Mouse (Mus musculus): ENCODE data around the gene Cmya5. TPM values are rescaled to one million over a fixed set of nuclear protein-coding genes. Genes with fewer than 3 reads are reported as not detected.

Gene Cmya5
- polyA plus RNA-seq, 1 experiment: not detected

DNA sequence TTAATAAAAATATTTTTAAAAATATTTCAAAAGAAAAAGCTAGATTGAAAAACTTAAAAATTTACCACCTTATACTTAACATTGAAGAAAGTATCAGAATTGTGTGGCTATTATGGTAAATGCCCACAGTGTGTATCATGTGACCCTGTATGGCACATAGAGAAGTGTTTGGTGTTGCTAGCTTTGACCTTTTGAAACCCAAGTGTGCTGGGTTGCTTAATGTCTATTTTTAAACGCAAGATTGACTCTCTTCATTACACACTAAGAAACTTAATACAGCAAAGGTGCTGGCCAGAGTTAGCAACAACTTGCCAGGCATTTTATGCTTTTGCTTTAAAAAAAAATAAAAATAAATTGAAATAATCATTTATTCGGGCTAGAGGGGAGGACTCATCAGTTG lies 9.0 kb downstream of the Cmya5 start:
- no peak for TF ChIP-seq GATA1 (IDR thresholded peaks at IDR 0.05; ENCODE audit: low read length)

DNA sequence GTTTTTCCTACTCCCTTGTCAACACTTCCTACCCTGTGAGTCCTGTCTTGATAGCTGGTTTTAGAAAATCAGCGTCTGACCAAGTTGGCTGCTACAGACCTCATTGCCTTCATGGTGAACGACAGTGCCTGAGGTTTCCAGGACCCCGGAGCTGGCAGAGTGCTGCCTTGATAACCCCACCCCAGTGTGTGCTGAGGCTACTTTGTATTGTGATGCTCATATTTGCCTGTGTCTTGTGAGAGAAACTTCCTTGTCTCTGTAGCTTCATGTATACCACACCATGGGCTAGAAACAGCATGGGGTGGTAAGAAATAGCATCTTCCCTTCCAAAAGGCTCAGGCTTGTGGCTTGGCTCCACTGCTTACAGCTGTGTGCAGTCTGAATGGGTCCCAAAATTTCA lies 13.8 kb downstream of the Cmya5 start:
- TF ChIP-seq GATA1 (IDR thresholded peaks at IDR 0.05; ENCODE audit: low read length): no peak

DNA sequence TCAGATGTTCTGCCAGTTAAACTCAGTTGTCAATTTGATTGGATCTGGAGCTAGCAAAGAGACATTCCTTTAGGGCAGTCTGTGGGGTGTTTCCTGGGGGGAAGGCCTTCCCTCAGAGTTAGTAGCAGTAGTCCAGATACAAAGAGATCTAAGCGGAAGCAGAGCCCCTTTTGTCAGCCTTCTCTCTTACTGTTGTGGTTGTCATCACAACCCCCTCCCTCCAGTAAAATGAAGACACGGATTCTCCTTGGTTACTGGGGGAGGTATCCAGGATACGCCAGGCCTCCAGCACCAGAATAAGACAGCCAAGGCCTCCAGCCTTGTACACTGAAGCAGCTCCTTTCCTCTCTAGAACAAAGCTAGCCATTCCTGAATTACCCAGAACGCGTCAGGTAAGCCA lies 15.6 kb downstream of the Cmya5 start:
- TF ChIP-seq GATA1 (IDR thresholded peaks at IDR 0.05; ENCODE audit: low read length): no peak

DNA sequence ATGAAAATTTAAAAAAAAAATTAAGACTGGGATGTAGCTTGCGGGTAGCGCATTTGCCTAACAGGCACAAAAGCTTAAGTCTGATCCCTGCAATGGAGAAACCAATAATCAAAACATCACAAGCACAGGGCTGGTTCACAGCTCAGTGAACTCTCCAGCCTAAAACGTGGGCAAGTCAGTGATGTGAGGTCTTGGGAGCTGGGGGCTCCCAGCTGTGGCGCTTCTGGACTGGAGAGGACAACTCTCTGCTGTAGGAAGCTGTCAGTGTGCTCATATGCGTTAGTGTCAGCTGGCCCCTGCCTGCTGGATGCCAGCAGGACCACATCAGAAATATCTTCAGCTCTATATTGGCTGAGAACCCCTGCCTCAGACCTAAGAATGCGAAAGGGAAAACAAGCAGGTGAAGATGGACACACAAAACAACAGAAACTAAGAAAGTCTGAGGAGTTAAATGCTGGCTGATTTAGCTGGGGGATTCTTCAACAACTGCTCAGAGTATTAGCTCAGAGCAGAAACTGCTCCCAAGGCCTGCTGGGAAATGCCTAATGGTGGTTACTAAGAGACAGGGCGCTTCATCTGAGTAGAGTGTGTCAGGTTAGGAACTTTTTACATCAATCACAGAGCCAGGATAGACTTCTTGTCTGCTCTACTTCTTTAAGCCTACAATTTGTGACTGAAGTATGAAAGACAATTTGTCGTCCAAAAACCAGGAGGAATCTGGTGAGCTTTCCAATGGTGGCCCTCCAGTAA lies 16.2 kb downstream of the Cmya5 start:
- TF ChIP-seq GATA1 (IDR thresholded peaks at IDR 0.05; ENCODE audit: low read length): no peak

DNA sequence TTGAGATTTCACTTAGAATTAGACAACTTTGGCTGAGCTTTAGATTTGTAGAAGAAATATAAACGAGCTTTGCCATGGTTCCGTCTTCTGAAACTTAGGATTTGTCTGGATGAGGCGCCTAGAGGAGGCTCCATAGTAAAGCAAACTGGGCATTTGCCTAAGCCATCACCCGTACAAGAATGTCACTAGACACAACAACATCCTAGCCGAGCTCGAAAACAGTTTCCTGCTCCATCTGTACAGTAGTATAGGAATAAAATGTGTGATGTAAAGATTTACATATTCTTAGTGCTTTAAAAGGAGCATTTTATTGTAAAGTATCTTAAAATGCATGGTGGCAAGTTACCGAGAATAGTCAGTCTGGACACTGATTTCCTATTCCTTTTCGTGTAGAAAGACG lies 22.2 kb downstream of the Cmya5 start:
- TF ChIP-seq GATA1 (IDR thresholded peaks at IDR 0.05; ENCODE audit: low read length): no peak

DNA sequence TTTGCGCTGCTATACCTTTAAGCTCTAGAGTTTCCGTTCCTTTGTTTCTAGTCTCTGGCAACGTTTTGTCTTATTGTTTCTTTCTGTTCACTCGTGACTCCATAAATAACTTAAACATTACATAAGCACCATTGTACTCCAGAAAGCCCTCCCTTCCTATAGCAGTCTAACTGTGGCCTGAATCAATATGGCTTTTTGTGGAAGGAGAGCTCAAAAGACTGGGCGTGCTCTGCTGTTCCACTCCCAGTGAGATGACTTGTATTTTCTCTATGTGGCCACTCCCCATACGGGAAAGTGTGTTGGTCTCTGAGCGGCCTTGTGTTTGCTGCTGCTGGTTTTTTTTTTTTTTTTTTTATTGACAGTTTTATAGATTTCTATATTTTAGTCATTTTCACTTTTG lies 27.3 kb downstream of the Cmya5 start:
- no peak for TF ChIP-seq GATA1 (IDR thresholded peaks at IDR 0.05; ENCODE audit: low read length)

DNA sequence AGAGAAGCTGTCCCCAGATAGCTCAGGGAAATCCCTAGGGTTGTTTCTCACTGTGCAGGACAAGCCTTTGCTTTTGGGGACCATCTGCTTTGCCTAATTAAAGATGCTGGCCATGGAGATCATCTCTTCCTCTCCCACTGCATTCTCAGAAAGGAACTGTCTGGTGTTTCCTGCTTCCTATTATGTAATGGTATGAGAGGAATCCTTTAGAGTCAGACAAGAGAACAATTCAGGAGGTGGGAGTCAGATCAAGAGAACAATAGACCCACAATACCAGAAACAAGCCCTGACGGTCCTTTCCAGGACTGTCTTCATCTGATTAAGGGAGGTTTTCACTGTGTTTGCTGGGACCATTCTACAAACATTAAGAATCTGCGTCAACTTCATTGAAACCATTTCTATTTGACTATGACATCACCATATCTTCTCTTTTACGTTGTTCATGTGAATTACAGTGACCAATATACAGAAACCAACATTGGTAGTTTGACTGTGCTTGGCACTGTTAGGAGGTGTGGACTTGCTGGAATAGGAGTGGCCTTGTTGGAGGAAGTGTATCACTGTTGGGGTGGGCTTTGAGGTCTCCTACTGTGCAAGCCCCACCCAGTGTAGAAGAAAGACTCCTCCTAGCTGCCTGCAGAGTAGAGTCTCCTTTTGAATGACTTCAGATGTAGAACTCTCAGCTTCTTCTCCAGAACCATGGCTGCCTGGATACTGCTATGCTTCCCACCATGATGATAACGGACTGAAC lies 42.0 kb downstream of the Cmya5 start:
- TF ChIP-seq GATA1 (IDR thresholded peaks at IDR 0.05; ENCODE audit: low read length): no peak

DNA sequence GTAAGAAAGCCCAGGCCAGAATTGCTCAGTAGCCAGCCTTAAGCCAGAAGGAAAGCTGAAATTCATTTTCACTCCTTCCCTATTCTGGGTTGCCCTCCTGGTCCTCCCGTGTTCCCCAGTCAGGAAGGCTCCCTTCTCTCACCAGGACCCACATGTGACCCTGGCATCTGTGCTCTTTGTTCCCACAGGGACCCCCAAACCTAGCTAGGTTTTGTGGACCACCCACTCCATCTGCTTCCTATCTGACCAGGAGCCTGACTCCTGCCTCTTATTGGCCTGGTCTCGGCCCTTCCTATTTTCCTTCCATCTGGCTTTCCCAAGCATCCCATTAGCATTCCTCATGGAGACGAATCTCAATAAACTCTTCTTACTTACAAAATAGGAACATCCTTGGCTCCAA lies 45.9 kb downstream of the Cmya5 start:
- no peak for TF ChIP-seq GATA1 (IDR thresholded peaks at IDR 0.05; ENCODE audit: low read length)

DNA sequence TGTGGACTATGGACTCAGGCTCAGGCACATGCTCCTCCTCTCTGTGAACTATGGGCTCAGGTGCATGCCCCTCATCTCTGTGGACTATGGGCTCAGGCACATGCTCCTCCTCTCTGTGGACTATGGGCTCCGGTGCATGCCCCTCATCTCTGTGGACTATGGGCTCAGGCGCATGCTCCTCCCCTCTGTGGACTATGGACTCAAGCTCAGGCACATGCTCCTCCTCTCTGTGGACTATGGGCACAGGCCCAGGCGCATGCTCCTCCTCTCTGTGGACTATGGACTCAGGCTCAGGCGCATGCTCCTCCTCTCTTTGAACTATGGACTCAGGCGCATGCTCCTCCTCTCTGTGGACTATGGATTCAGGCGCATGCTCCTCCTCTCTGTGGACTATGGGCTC lies 47.9 kb downstream of the Cmya5 start:
- no peak for TF ChIP-seq GATA1 (IDR thresholded peaks at IDR 0.05; ENCODE audit: low read length)

DNA sequence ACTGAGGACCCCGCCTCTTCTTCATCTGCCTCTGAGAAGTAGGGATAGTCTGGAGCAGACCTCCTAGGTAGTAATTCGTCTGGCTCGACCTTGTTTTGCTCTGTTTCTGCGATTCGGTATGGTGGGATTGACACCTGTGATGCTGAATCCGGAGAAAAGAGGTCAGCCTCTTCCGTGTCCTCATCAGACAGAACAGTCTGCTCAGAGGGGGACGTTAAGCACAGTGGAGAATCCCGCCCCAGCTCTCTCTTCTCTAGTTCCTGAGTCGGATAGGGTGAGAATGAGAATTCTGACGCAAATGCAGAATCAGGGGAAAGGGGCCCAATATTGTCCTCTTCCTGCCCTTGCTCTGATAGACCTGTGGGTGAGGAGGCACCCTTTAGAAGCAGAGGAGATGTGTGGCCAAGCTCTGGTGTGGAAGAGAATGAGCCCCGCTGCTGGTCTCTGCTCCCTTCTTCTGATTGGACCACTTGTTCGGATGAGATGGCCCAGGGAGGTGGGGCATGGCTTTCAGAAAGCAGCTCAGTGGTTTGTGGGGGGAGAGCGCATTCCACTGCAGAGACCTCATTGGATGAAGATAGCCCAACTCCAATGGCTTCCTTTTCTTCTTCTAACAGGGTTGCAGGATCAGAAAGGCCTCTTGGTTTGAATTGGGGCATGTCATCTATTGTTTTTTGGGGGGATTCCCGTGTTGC lies 49.3 kb downstream of the Cmya5 start:
- no peak for TF ChIP-seq GATA1 (IDR thresholded peaks at IDR 0.05; ENCODE audit: low read length)

DNA sequence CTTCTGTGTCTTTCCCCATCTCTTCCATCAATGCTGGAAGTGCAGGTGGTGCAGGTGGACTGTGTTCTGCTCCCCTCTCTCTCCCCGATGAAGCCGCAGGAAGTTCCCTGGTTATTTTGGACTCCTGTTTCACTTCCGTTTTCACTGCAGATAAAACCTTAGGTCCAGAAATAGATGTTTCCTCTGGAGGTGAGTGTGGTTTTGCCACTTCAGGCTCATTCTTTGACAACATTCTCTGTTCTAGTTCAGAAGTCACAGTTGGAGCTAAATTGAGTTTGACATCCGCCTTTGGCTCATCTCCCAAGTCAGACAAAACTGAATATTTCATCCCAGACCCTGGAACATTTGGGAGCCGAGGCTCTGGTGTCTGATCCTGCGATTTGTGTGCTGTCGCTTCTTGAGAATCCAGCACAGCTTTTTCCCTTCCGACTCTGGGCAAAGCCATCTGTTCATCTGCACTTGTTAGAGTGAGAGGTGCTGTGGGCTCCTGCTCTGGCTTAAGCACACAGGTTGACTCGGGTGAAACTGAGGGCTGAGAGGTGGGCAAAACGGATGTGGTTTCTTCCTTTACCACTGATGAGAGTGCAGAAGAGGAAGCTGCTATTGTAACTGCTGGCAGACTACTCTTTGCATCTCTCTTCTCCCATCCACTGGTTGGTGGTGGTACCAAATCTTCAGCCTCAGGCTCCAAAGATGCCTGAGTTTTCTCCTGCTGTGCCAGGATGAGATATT lies 50.2 kb downstream of the Cmya5 start:
- TF ChIP-seq GATA1 (IDR thresholded peaks at IDR 0.05; ENCODE audit: low read length): no peak

DNA sequence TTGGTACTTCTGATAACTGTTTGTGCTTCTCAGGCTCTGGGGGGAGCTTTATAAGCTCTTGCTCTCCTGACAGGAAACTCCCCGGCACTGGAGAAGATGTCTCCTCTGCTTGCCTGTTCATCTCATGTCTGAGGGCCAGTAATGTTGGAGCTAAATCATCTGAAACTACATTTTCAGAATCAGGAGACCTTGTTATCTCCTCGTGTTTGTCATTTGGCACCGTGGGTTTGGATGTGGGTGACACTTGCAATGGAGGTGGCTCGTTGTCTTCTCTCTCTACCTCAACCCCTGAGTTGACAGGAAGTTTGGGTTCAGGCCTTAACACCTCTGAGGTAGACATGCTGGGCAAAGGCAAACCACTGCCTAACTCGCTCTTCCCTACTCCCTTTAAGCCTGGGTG lies 50.8 kb downstream of the Cmya5 start:
- no peak for TF ChIP-seq GATA1 (IDR thresholded peaks at IDR 0.05; ENCODE audit: low read length)

DNA sequence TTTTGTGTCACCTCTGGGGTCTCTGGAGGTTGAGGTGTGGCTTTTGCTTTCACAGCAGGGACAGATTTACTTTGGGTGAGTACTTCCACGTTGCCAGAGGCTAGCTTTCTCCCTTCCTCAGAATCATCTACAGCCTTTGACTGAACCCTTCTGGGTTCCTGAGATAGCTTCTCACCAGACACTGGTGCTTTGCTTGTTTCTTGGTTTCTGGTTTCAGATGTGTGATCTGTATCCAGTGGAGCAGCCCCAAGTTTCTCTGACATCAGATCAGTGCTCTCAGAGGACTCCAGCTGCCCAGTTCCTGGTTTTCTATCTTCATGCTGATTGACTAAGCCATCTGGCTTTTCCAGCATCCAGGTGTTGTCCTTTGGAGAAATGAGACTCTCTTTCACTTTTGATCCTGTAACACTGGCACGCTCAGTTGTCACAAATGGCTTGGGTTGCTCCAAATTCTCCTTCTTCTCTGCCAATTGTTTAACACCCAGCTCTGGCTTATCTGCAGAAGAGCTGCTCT lies 51.6 kb downstream of the Cmya5 start:
- no peak for TF ChIP-seq GATA1 (IDR thresholded peaks at IDR 0.05; ENCODE audit: low read length)

DNA sequence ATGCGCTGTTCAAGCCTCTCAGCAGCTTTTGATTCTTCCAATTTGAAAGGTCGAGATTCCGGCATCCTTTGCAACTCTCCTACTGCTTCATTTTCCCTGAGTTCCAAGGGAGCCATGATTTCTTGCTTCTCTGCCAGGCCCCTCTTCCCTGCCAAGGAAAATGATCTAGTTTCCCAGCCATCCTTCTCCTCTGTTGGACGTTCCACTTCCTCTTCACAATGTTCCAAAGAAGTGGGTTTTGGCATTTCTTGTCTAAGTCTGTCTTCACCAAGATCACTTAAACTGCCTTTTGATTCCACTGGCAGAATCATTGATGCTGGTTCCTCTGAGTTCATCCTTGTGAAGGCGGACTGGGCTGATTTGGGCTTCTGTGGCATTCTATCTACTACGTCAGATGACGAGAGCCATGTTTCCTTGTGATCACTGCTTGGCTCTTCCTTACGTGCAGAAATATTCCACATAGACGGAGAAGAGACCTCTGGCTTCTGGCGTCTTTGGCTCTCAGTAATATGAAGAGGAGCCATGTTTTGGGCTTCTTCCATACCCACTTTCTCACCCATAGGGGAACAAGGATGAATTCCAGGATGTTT lies 52.6 kb downstream of the Cmya5 start:
- no peak for TF ChIP-seq GATA1 (IDR thresholded peaks at IDR 0.05; ENCODE audit: low read length)

DNA sequence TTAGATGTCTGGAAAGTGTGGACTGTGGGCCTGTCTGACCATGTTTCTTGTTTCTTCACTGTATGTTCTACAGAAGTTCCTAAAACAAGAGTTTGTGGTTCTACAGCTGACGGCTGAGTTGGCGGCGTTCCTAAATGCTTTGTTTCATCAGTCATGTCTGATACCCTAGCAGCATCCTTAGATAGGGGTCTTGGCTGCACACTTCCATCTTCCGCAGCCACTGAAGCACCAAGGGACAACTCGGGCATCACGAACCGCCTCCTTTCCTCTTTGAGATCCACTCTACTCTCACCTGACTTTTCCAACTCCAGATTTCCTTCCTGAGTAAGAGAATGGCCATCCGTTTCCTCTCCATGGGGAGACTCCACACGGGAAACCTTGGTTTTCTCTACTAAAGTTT lies 53.3 kb downstream of the Cmya5 start:
- TF ChIP-seq GATA1 (IDR thresholded peaks at IDR 0.05; ENCODE audit: low read length): no peak

All from G1E-ER4 (cell line).